Mouse (Mus musculus) left cerebral cortex, postnatal 25 days (tissue): ENCODE data around the gene Arhgap42. TPM values are rescaled to one million over a fixed set of nuclear protein-coding genes. Genes with fewer than 3 reads are reported as not detected.

ENCODE experiments used
- DNase-seq, 2 experiments: peaks; one replicate each; pipeline ENCODE4 v3.0.0; 2022; ENCODE audit warnings: low spot score in 2 of 2, mixed read lengths in 1 of 2
- intact Hi-C: fragments of 180-260 bp; cut with DNase I; formaldehyde crosslinking; loops from one replicate; pipeline ENCODE4 v1.15.1; 2025
- total RNA-seq, 2 experiments: library from RNA; stranded (reverse); gene quantifications; 2 replicates each; pipeline ENCODE4 v1.2.3; 2021

Arhgap42 gene
- total RNA-seq, 2 experiments from 2014 or later, result 10.8 to 11.9 TPM

DNA sequence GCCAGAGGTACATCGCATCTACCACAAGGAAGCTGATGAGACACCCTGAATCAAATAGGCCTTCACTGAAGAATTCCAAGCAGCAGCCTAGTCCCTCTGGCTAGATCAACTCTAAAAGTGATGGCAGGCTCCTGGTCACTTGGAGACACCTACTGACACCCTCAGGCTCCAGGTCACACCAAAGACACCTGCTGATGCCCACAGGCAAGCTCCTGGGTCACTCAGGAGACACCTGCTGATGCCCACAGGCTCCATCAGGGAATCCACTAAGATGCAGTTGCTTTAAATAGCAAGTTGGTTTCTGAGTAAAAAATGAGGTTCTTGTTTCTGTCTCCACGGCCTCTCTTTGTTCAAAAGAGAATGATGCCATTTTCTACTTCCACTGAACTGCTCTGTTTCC, 81.5 kb downstream of the Arhgap42 start:
- DNase-seq, result no peak
- intact Hi-C loops, result no loop called here

DNA sequence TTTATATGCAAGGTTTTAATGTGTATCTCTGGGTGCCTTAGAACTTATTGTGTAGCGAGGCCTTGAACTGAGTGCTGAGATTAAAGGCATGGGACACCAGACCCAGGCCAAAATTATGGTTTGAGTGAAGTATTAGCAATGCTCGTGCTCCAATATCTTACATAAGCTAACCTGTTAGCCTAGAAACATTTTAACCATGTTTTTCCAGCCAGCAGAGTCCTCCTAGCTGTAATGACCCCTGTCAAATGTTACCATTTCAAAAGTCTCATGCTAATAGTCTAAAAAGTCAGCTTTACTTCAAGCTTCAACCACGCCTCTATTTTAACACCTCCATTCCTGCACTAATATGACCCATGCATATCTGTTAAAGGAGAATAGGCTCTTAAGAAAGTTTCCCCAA, 84.3 kb downstream of the Arhgap42 start:
- DNase-seq, result no peak
- intact Hi-C loops, result no loop called here

DNA sequence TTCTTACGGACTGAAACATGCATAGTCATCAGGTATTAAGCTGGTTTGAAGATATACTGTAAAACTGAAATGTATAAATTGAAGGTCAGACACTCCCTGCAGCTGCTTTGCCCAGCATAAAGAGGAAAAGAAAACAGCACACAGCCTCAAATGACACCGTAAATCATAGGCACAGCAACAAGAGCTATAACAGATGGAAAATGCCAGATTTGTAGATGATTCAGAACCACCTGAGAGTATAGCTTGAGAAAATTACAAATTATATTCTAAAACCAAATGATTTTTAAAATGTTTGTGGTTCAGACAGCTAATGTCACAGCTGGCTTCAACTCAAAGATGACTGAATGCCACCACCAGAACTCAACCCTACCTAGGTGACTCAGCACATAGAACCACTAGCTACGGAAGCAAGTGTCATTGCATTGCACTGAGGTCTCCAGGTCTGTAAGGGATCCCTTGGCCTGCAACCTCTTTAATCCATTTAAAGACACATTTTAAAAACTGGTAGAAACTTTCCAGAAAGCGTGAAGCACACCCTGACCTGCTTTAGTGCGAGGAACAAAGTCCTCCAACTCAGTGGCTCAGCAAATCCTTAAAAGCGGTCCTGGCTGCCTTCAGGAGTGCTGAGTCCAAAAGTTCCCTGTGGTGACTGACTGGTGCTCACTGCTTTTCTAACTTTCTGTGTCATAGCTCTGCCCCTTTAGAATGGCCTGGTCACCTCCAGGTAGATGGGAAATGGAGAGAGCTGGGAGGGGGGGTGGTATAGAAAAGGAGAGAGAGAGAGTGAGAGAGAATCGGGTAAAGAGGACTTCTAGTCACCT, 94.4 kb downstream of the Arhgap42 start:
- DNase-seq, result no peak
- intact Hi-C loops, result no loop called here

DNA sequence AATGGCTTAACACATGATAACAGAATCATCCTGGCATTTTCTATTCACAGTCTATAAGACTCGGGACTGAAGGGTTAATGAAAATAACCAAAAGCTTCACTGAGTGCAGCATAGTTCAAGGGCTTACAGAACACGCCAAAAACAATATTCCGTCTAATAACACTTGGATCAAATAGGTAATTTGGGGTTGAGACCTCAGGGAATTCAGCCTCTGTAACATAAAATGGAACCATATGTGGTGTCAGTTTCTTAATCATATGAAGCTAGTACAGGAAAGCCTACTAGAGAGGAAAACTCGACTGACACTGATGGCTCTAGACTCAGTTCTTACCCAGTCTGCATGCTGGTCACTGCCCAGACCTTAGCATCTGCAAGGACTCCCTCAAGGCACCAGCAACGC, 95.8 kb downstream of the Arhgap42 start:
- intact Hi-C loops, result no loop called here
- DNase-seq, result no peak

DNA sequence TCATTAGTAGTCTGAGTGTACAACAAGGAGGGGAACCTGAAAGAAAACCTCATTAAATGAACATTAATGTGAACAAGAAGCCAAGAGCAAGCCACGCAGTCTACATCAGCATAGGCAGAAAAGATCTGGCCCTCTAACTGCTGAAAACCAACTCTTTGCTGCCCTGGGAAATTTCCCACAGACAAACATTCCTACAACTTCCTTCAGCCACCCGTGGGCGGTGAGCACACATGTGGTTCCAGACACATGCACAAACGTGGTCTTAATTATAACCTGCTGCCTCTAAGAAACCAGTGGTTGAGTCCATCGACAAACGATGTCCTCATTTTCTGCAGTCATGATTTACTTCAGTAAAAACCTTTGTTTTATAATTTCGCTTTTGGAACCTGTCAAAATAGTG, 96.3 kb downstream of the Arhgap42 start:
- no peak for DNase-seq
- intact Hi-C loops, result no loop called here

- intact Hi-C loops, result no loop called here
- peak in 1 of 2 experiments; percentile 16 for DNase-seq
Observed at GRCm38 (mm10) chr9:9142144-9142543, 96.8 kb downstream of the Arhgap42 start.

GRCm38 (mm10) chr9:9128996-9129694, 109.8 kb downstream of the Arhgap42 start:
- intact Hi-C loops, result no loop called here
- no peak for DNase-seq

DNA sequence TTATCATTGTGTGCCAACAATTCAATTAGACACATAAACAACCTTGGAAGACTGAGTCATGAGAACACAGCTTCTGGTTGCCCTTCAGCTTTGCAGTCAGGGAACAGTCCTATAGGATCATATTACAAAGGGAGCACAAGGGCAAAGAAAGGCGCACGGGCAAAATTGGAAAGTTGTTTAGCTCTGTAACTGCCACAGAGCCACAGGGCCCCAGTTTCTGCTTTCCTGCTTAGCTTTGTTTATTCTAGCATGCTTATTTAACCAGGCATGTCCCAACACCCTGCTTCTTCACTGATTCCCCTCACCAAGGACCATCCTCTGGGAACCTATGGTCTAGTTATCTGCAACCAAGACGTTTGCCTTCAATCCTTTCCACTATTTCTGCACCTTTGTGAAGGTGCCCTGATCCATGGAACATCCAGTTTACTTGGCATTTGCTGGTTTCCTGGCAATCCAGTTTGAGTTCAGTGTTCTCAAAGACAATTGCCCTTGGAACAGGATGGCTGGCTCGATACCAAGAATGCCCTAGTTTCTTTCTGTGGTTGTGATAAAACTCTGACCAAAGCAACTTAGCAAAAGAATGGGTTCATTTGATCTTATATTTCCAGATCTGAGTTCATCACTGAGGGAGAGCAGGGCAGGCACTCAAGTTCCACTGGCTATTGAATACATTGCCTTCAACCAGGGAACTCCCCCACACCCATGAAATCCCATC, 111.7 kb downstream of the Arhgap42 start:
- no peak for DNase-seq
- intact Hi-C loops, result no loop called here

DNA sequence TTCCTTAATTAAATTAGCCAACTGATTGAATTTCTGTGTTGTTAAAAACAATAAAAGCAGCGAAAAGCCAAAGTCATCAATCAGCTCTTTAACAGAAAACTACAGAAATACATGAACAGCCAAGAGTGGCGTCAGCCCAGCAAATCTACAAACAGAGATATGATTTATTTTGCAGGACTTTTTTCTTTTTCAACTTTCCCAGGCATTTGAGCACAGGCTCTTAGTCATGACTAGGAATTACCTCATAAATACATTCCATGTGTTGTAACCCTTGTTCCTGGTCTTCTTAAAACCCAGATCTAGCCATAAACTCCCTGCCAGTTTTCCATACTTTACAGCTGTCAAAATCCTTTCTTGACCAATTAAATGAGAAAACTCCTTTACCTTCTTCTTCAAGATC, 114.7 kb downstream of the Arhgap42 start:
- no peak for DNase-seq
- intact Hi-C loops, result no loop called here

- DNase-seq, result no peak
- intact Hi-C loops, result no loop called here
Observed at GRCm38 (mm10) chr9:9114266-9114665, 124.6 kb downstream of the Arhgap42 start.

DNA sequence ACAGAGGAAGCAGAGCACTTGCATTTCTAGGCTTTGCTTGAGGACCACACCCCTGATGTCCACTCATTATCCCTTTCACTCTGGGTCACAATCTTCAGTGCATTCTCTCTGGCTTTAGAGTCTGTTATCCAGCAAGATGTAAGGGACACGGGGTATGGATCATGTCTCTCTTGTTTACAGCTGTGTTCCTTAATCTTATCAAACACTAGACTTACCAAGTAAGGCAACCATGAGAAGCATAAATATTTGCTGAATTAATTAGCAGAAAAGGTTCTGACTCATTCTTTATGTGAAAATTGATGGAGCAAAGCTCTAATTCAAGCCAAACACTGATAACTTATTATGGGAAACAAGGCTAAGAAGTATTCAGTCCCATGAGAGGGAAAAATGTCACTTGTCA, 125.1 kb downstream of the Arhgap42 start:
- DNase-seq, result no peak
- intact Hi-C loops, result no loop called here

- DNase-seq, result no peak
- intact Hi-C loops, result no loop called here
Observed at GRCm38 (mm10) chr9:9112921-9113320, 126.0 kb downstream of the Arhgap42 start.

- intact Hi-C loops, result loop anchor here (10.0 kb wide), 1 partner anchor 183 kb away; no protein-coding TSS in a partner anchor
- no peak for DNase-seq
Observed at GRCm38 (mm10) chr9:9107697-9108096, 131.2 kb downstream of the Arhgap42 start.

- intact Hi-C loops, result loop anchor here (5.0 to 10.0 kb wide), 2 partner anchors 133 to 180 kb away; partner anchors contain the start of gene Arhgap42
- DNase-seq, result peak; percentile 14 to 70
Observed at GRCm38 (mm10) chr9:9104761-9105160, 134.1 kb downstream of the Arhgap42 start.

DNA sequence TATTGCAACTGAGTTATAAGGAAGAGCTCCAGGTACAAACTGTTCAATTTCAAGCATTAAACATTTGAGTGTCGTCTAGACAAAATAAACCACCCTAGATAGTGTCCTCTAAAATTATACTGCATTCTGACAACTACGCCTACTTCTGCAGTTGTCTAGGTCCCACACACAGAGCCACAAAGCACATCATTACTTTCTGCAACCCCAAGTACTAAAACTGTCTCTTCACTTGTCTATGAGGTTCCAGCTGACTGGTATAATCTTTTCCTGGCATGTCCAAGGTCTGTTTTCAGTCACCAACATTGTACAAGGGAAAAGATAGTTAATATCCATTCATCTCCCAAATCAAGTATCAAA, 136.8 kb downstream of the Arhgap42 start:
- DNase-seq, result peak in 1 of 2 experiments; percentile 83
- intact Hi-C loops, result loop anchor here (1.0 to 10.0 kb wide), 3 partner anchors 61 to 177 kb away; partner anchors contain the start of gene Arhgap42

DNA sequence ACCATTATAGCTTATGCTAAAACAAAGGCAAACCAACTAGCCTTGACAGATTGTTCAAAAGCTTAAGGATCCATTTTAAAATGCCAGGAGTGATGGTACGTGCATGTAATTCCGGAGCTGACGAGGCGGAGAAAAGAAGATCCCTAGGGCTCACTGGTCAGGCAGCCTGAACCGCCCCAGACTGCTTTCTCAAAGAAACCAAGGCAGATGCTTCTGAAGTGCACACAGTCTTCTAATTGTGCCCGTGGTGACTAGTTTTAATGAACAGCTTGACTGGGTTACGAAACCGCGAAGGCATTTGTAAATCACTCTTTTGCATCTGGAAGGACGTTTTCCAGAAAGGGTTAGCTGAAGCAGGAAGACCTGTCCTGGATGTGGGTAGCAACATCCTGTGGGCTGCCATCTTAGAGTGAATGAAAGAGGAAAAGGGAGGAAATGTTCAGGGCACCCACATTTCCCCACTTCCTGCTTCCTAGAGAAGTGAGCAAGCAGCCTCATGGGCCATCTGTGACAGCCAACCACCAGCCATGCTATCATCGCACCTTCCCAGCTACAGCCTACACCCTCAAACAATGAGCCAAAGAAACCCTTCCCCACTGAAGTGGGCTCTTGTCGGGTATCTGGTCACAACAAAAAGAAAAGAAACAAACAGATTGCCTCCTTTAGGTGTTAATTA, 137.3 kb downstream of the Arhgap42 start:
- DNase-seq, result peak; percentile 40 to 84
- intact Hi-C loops, result loop anchor here (1.0 to 10.0 kb wide), 3 partner anchors 60 to 177 kb away; partner anchors contain the start of gene Arhgap42

- intact Hi-C loops, result loop anchor here (5.0 to 10.0 kb wide), 2 partner anchors 136 to 176 kb away; partner anchors contain the start of gene Arhgap42
- DNase-seq, result no peak
Observed at GRCm38 (mm10) chr9:9101055-9101454, 137.8 kb downstream of the Arhgap42 start.

DNA sequence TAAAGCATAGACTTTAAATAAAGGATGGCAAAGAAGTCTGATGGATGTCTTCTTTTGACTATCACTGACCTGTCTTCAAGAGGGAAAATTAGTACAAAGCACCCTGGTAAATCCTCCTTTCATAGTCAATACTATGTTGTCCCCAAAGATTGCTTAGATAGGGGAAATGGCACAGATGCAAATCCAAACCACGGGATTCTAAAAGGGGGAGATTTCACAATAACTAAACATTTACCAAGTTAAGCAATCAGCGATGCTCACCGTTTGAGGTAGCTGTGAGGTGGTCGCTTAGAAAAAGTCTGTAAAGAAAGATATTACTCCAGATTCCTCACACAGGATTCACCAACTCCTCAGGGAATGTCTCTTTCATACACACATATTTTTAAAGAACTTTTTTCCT, 141.1 kb downstream of the Arhgap42 start:
- intact Hi-C loops, result no loop called here
- no peak for DNase-seq

DNA sequence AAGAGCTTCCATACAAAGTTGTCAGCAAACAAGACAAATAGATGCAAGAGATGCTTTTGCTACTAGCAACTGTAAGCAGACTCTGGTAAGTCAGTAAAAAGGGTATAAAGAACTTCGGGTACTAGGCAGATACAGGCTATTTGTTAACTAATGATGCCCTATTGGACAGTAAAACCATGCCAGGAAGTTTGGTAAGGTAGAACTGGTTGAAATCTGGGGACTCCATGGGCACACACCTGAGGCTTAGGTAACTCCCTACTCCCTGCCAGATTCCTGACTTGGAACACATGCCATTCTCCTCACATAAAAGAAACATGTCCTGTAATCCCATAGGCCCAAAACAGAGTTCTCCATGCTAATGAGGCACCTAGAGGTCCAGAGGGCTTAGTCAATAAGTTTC, 142.1 kb downstream of the Arhgap42 start:
- intact Hi-C loops, result no loop called here
- no peak for DNase-seq

GRCm38 (mm10) chr9:9093096-9093495, 145.8 kb downstream of the Arhgap42 start:
- DNase-seq, result peak in 1 of 2 experiments; percentile 40
- intact Hi-C loops, result no loop called here
